Mouse (Mus musculus): ENCODE measurements around the gene Ucn2. TPM values are rescaled to one million over a fixed set of nuclear protein-coding genes. Genes with fewer than 3 reads are reported as not detected.

Gene Ucn2
- polyA plus RNA-seq, 2 experiments = 0.06 TPM; not detected in 1

- no peaks in the 10 kb centered on the region for H3K36me3 ChIP-seq (replicated peaks; ENCODE audit: control insufficient read depth, insufficient read depth, low read depth)
- H3K4me1 ChIP-seq (replicated peaks; ENCODE audit: control insufficient read depth in 2 of 2, insufficient read depth in 2 of 2, low read length in 1 of 2) = no peaks in the 10 kb centered on the region
- H3K4me2 ChIP-seq (ENCODE audit: low read depth) = no peak overlapping the region
- TF ChIP-seq EP300 (IDR thresholded peaks at IDR 0.05; ENCODE audit: low read depth) (no peak), CTCF (IDR thresholded peaks at IDR 0.05; ENCODE audit: low read depth) (no peak)
- no peak overlapping the region for H3K27ac ChIP-seq
- WGBS (ENCODE audit: insufficient replicate concordance) = 65% methylated on average over 3 of the region's 3 CpGs
- no peak overlapping the region for H3K9ac ChIP-seq (replicated peaks)
- DNase-seq (ENCODE audit: low read depth in 3 of 3, low spot score in 3 of 3) (no peak), ATAC-seq (ENCODE audit: insufficient read depth) (no peak)
- H3K9me3 ChIP-seq (ENCODE audit: control insufficient read depth, low read length) = no peaks in the 10 kb centered on the region
- H3K4me3 ChIP-seq (ENCODE audit: insufficient read depth in 1 of 2, low read depth in 2 of 2, low read length in 2 of 2) = no peak overlapping the region
- H3K27me3 ChIP-seq (ENCODE audit: control insufficient read depth, insufficient read depth, low read length) = no peaks in the 10 kb centered on the region
These were observed 22.2 kb upstream of the Ucn2 start for GRCm38 (mm10) chr9:108963577-108963976.

GRCm38 (mm10) chr9:108964338-108964737 lies 21.5 kb upstream of the Ucn2 start:
- no peak for TF ChIP-seq CTCF (IDR thresholded peaks at IDR 0.05; ENCODE audit: low read depth)
- TF ChIP-seq EP300 (IDR thresholded peaks at IDR 0.05; ENCODE audit: low read depth) = no peak
- no peak overlapping the region for H3K9ac ChIP-seq (replicated peaks)

GRCm38 (mm10) chr9:108970623-108971022 lies 15.2 kb upstream of the Ucn2 start:
- 55% methylated on average over 8 of the region's 8 CpGs for WGBS (ENCODE audit: insufficient replicate concordance)
- TF ChIP-seq EP300 (IDR thresholded peaks at IDR 0.05; ENCODE audit: low read depth) (no peak), CTCF (IDR thresholded peaks at IDR 0.05; ENCODE audit: low read depth) (no peak)
- ATAC-seq (ENCODE audit: insufficient read depth) = no peak

More at GRCm38 (mm10) chr9:108964338-108964737, 21.5 kb upstream of the Ucn2 start:
- ATAC-seq (ENCODE audit: insufficient read depth) = no peak
- H3K27me3 ChIP-seq (ENCODE audit: control insufficient read depth, insufficient read depth, low read length) = no peaks in the 10 kb centered on the region
- H3K27ac ChIP-seq = no peak overlapping the region
- no peak for DNase-seq (ENCODE audit: low read depth in 3 of 3, low spot score in 3 of 3)
- no peak overlapping the region for H3K4me2 ChIP-seq (ENCODE audit: low read depth)
- H3K4me3 ChIP-seq (ENCODE audit: insufficient read depth in 1 of 2, low read depth in 2 of 2, low read length in 2 of 2) = no peak overlapping the region
- H3K4me1 ChIP-seq (replicated peaks; ENCODE audit: control insufficient read depth in 2 of 2, insufficient read depth in 2 of 2, low read length in 1 of 2) = no peaks in the 10 kb centered on the region
- 22% methylated on average over 6 of the region's 6 CpGs for WGBS (ENCODE audit: insufficient replicate concordance)
- no peaks in the 10 kb centered on the region for H3K36me3 ChIP-seq (replicated peaks; ENCODE audit: control insufficient read depth, insufficient read depth, low read depth)
- no peaks in the 10 kb centered on the region for H3K9me3 ChIP-seq (ENCODE audit: control insufficient read depth, low read length)

GRCm38 (mm10) chr9:108976483-108976882 lies 9.3 kb upstream of the Ucn2 start:
- Histone ChIP-seq H3K4me2 (ENCODE audit: low read depth) (no peak overlapping the region), H3K27ac (no peak overlapping the region), H3K9me3 (ENCODE audit: control insufficient read depth, low read length) (no peaks in the 10 kb centered on the region), H3K36me3 (replicated peaks; ENCODE audit: control insufficient read depth, insufficient read depth, low read depth) (no peaks in the 10 kb centered on the region), H3K27me3 (ENCODE audit: control insufficient read depth, insufficient read depth, low read length) (no peaks in the 10 kb centered on the region), H3K4me1 (replicated peaks; ENCODE audit: control insufficient read depth in 2 of 2, insufficient read depth in 2 of 2, low read length in 1 of 2) (no peaks in the 10 kb centered on the region), H3K4me3 (ENCODE audit: insufficient read depth in 1 of 2, low read depth in 2 of 2, low read length in 2 of 2) (no peak overlapping the region), H3K9ac (replicated peaks) (no peak overlapping the region)
- DNase-seq (ENCODE audit: low read depth in 3 of 3, low spot score in 3 of 3) (no peak), ATAC-seq (ENCODE audit: insufficient read depth) (no peak)
- no peak for TF ChIP-seq EP300 (IDR thresholded peaks at IDR 0.05; ENCODE audit: low read depth)
- no peak for TF ChIP-seq CTCF (IDR thresholded peaks at IDR 0.05; ENCODE audit: low read depth)
- 55% methylated on average over 9 of the region's 9 CpGs for WGBS (ENCODE audit: insufficient replicate concordance)

More at GRCm38 (mm10) chr9:108970623-108971022, 15.2 kb upstream of the Ucn2 start:
- Histone ChIP-seq H3K4me3 (ENCODE audit: insufficient read depth in 1 of 2, low read depth in 2 of 2, low read length in 2 of 2) (no peak overlapping the region), H3K27me3 (ENCODE audit: control insufficient read depth, insufficient read depth, low read length) (no peaks in the 10 kb centered on the region), H3K9me3 (ENCODE audit: control insufficient read depth, low read length) (no peaks in the 10 kb centered on the region), H3K4me2 (ENCODE audit: low read depth) (no peak overlapping the region), H3K27ac (no peak overlapping the region), H3K9ac (replicated peaks) (no peak overlapping the region), H3K36me3 (replicated peaks; ENCODE audit: control insufficient read depth, insufficient read depth, low read depth) (no peaks in the 10 kb centered on the region), H3K4me1 (replicated peaks; ENCODE audit: control insufficient read depth in 2 of 2, insufficient read depth in 2 of 2, low read length in 1 of 2) (no peaks in the 10 kb centered on the region)
- DNase-seq (ENCODE audit: low read depth in 3 of 3, low spot score in 3 of 3) = no peak

GRCm38 (mm10) chr9:108977966-108978365 lies 7.8 kb upstream of the Ucn2 start:
- H3K4me3 ChIP-seq (ENCODE audit: insufficient read depth in 1 of 2, low read depth in 2 of 2, low read length in 2 of 2) = no peak overlapping the region

More at GRCm38 (mm10) chr9:108977966-108978365, 7.8 kb upstream of the Ucn2 start:
- Histone ChIP-seq H3K4me1 (replicated peaks; ENCODE audit: control insufficient read depth in 2 of 2, insufficient read depth in 2 of 2, low read length in 1 of 2) (peaks cover 0 to 3% of the 10 kb centered on the region in 2 experiments; a peak in 2 of 4 replicates), H3K4me2 (ENCODE audit: low read depth) (no peak overlapping the region), H3K27ac (no peak overlapping the region), H3K27me3 (ENCODE audit: control insufficient read depth, insufficient read depth, low read length) (no peaks in the 10 kb centered on the region), H3K36me3 (replicated peaks; ENCODE audit: control insufficient read depth, insufficient read depth, low read depth) (no peaks in the 10 kb centered on the region), H3K9me3 (ENCODE audit: control insufficient read depth, low read length) (no peaks in the 10 kb centered on the region), H3K9ac (replicated peaks) (no peak overlapping the region)
- DNase-seq (ENCODE audit: low read depth in 3 of 3, low spot score in 3 of 3) (no peak), ATAC-seq (ENCODE audit: insufficient read depth) (no peak)
- TF ChIP-seq CTCF (IDR thresholded peaks at IDR 0.05; ENCODE audit: low read depth) (no peak), EP300 (IDR thresholded peaks at IDR 0.05; ENCODE audit: low read depth) (no peak)
- 37% methylated on average over 7 of the region's 7 CpGs for WGBS (ENCODE audit: insufficient replicate concordance)

Measured in liver, embryonic 14.5 days (tissue).